Mouse (Mus musculus) cortical plate, adult 2 months (tissue): ENCODE results near the gene Zmat5.

Source experiments
- CTCF ChIP-seq: fragments of 200-500 bp; IDR thresholded peaks from 2 replicates; pipeline ENCODE4 v1.5.1; 2011; ENCODE audit warnings: mild to moderate bottlenecking, control low read depth, low read length; ENCODE audit not compliant: insufficient read depth; ENCODE audit errors: extremely low read depth
- POLR2A ChIP-seq: fragments of 200-500 bp; IDR thresholded peaks from 2 replicates; pipeline ENCODE4 v1.6.1; 2011; ENCODE audit warnings: mild to moderate bottlenecking, low read length, control low read depth; ENCODE audit not compliant: insufficient read depth; ENCODE audit errors: extremely low read depth

DNA sequence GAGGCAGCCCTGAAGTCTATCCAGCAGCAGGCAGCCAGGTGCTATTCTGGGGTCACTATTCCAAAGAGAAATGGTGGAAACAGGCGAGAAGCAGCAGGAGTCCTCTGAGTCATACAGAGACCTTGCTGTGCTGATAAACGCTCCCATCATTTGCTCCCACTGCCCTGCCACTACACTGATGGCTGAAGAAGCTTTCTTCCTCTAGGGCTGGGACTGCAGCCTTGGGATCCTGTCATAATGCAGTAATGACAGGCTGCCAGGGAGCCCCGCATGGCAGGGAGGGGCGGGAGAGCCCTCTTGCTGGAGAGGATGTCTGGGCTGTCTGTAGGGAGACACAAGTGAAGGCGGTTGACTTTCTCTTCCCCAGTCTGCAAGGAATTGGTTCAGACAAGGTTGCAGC, 60.0 kb downstream of the Zmat5 start:
- no peak for TF ChIP-seq POLR2A
- no peak for TF ChIP-seq CTCF
